Mouse (Mus musculus) T-helper 2 cell (primary cell): ENCODE results near the gene 4933428G20Rik.

Source experiments
- in situ Hi-C: fragments of 300-600 bp; cut with MboI, MseI; formaldehyde crosslinking; loops from one replicate; pipeline ENCODE4 v1.15.1; 2025; ENCODE audit warnings: high pct_unique_total_duplicates

Gene 4933428G20Rik

GRCm38 (mm10) chr11:97532950-97533582, 32.9 kb upstream of the 4933428G20Rik start:
- in situ Hi-C loops = no loop called here

- in situ Hi-C loops = no loop called here
Measured at GRCm38 (mm10) chr11:97532354-97532753, 32.2 kb upstream of the 4933428G20Rik start.

- in situ Hi-C loops = no loop called here
Measured at GRCm38 (mm10) chr11:97531381-97532260, 31.5 kb upstream of the 4933428G20Rik start.

- in situ Hi-C loops = no loop called here
Measured at GRCm38 (mm10) chr11:97530961-97531360, 30.8 kb upstream of the 4933428G20Rik start.

- in situ Hi-C loops = no loop called here
Measured at GRCm38 (mm10) chr11:97530069-97530468, 29.9 kb upstream of the 4933428G20Rik start.

GRCm38 (mm10) chr11:97528282-97528808, 28.2 kb upstream of the 4933428G20Rik start:
- in situ Hi-C loops = no loop called here

GRCm38 (mm10) chr11:97525313-97525712, 25.2 kb upstream of the 4933428G20Rik start:
- in situ Hi-C loops = no loop called here

GRCm38 (mm10) chr11:97524306-97524705, 24.2 kb upstream of the 4933428G20Rik start:
- in situ Hi-C loops = no loop called here

GRCm38 (mm10) chr11:97523827-97524261, 23.7 kb upstream of the 4933428G20Rik start:
- in situ Hi-C loops = no loop called here

- in situ Hi-C loops = no loop called here
Measured at GRCm38 (mm10) chr11:97523107-97523506, 23.0 kb upstream of the 4933428G20Rik start.

- in situ Hi-C loops = no loop called here
Measured at GRCm38 (mm10) chr11:97521741-97522474, 21.8 kb upstream of the 4933428G20Rik start.

- in situ Hi-C loops = no loop called here
Measured at GRCm38 (mm10) chr11:97520541-97520940, 20.4 kb upstream of the 4933428G20Rik start.

- in situ Hi-C loops = no loop called here
Measured at GRCm38 (mm10) chr11:97513066-97513465, 12.9 kb upstream of the 4933428G20Rik start.

GRCm38 (mm10) chr11:97512511-97512910, 12.4 kb upstream of the 4933428G20Rik start:
- in situ Hi-C loops = no loop called here

- in situ Hi-C loops = no loop called here
Measured at GRCm38 (mm10) chr11:97511661-97512369, 11.7 kb upstream of the 4933428G20Rik start.

- in situ Hi-C loops = no loop called here
Measured at GRCm38 (mm10) chr11:97510966-97511660, 11.0 kb upstream of the 4933428G20Rik start.

GRCm38 (mm10) chr11:97509715-97510485, 9.8 kb upstream of the 4933428G20Rik start:
- in situ Hi-C loops = no loop called here

- in situ Hi-C loops = no loop called here
Measured at GRCm38 (mm10) chr11:97509058-97509457, 8.9 kb upstream of the 4933428G20Rik start.

GRCm38 (mm10) chr11:97508198-97508597, 8.1 kb upstream of the 4933428G20Rik start:
- in situ Hi-C loops = no loop called here

GRCm38 (mm10) chr11:97506331-97506730, 6.2 kb upstream of the 4933428G20Rik start:
- in situ Hi-C loops = no loop called here
